Mouse (Mus musculus) heart, embryonic 15.5 days (tissue): ENCODE results near the gene Acvr1. TPM values are rescaled to one million over a fixed set of nuclear protein-coding genes. Genes with fewer than 3 reads are reported as not detected.
A peak's percentile ranks its signal among the peaks of the same experiment; 100 is the strongest.

Experiments used
- ATAC-seq: fragments of 200-750 bp; cut with Nextera tagmentation; replicated peaks from 2 replicates; pipeline ENCODE4 v1.8.0; 2017; ENCODE audit warnings: low read depth, moderate TSS enrichment; ENCODE audit not compliant: insufficient number of reproducible peaks, insufficient read depth, low FRiP score
- H3K27ac ChIP-seq: fragments of 300-500 bp; sonication (generic); 2 replicates; pipeline ENCODE4 v1.5.1; 2015; ENCODE audit warnings: mild to moderate bottlenecking, inconsistent platforms
- H3K27me3 ChIP-seq: fragments of 300-500 bp; sonication (generic); 2 replicates; pipeline ENCODE4 v1.6.1; 2015; ENCODE audit warnings: inconsistent platforms
- H3K36me3 ChIP-seq: fragments of 300-500 bp; sonication (generic); 2 replicates; pipeline ENCODE4 v1.6.1; 2015; ENCODE audit warnings: mild to moderate bottlenecking, inconsistent platforms
- H3K4me1 ChIP-seq: fragments of 300-500 bp; sonication (generic); replicated peaks from 2 replicates; pipeline ENCODE4 v1.6.1; 2015; ENCODE audit warnings: inconsistent platforms
- H3K4me2 ChIP-seq: fragments of 300-500 bp; sonication (generic); 2 replicates; pipeline ENCODE4 v1.6.1; 2015; ENCODE audit warnings: inconsistent platforms, mild to moderate bottlenecking, moderate library complexity
- H3K4me3 ChIP-seq: fragments of 300-500 bp; sonication (generic); 2 replicates; pipeline ENCODE4 v1.5.1; 2015; ENCODE audit warnings: mild to moderate bottlenecking, inconsistent platforms
- H3K9ac ChIP-seq: fragments of 300-500 bp; sonication (generic); 2 replicates; pipeline ENCODE4 v1.6.1; 2015; ENCODE audit warnings: mild to moderate bottlenecking, inconsistent platforms
- H3K9me3 ChIP-seq: fragments of 300-500 bp; sonication (generic); replicated peaks from 2 replicates; pipeline ENCODE4 v1.6.1; 2016; ENCODE audit warnings: inconsistent platforms
- WGBS: fragments of 180-500 bp; shearing (Covaris S2); methylation state at CpG from one replicate; pipeline ENCODE4 v1.1.7; 2015; ENCODE audit warnings: mixed read lengths; 5-methylcytosine and 5-hydroxymethylcytosine counted together
- polyA plus RNA-seq: library from polyadenylated mRNA; unstranded; fragments of >200 nt; fragmentation: Nextera tagmentation; extraction: Ambion mirVana; gene quantifications from 2 replicates; pipeline ENCODE4 v1.2.1, GENCODE M21; 2015

The Acvr1 gene
- polyA plus RNA-seq, 1 experiment from 2014 or later = 8.8 TPM

DNA sequence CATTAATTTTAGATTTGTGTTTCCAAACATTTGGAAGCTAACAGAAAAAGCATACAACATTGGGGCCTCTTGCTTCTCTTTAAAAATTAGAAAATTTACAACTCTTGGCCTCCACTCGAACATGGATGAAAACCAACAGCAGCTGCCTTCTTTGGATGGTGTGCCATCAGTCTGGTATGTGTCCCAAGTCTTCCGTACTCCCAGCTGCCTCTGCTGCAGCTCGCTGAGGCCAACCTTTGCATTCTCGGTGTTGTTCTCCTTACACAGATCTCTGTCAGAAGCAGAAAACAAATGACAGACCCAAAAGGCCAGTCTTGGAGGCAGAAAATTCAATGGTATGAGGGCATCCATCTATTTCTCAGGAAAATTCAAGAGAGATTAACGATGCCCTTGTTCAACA is 186.9 kb downstream of the Acvr1 start:
- Histone ChIP-seq H3K27me3 (no peaks in the 10 kb centered on the region), H3K4me3 (no peak overlapping the region), H3K4me2 (no peak overlapping the region), H3K4me1 (no peaks in the 10 kb centered on the region), H3K27ac (no peak overlapping the region), H3K9me3 (no peaks in the 10 kb centered on the region), H3K36me3 (no peaks in the 10 kb centered on the region), H3K9ac (no peak overlapping the region)
- 76% methylated on average over 5 of the region's 5 CpGs for WGBS
- no peak for ATAC-seq

DNA sequence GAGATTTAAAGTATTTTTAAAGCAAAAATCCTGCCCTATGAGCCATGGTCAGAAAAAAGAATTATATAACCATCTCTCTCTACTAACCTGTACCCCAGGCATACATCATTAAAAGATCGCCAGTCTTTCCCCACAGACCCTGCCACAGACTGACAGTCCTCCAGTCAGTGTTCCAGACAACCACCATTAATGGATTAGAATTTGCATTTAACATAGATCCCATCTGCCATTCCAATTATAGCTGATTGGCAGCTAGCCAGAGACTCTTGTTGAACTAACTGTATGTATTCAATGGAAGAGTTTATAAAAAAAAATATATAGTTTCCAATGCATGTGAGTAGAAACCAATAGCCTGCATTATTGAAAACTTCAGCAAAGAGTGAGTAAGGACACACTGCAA is 187.5 kb downstream of the Acvr1 start:
- Histone ChIP-seq H3K4me2 (no peak overlapping the region), H3K9me3 (no peaks in the 10 kb centered on the region), H3K27ac (no peak overlapping the region), H3K4me1 (no peaks in the 10 kb centered on the region), H3K36me3 (no peaks in the 10 kb centered on the region), H3K27me3 (no peaks in the 10 kb centered on the region), H3K9ac (no peak overlapping the region), H3K4me3 (no peak overlapping the region)
- WGBS = 77% methylated on average over 1 of the region's 1 CpGs
- no peak for ATAC-seq

- Histone ChIP-seq H3K4me2 (no peak overlapping the region), H3K27ac (no peak overlapping the region), H3K9me3 (no peaks in the 10 kb centered on the region), H3K9ac (no peak overlapping the region), H3K4me1 (no peaks in the 10 kb centered on the region), H3K36me3 (no peaks in the 10 kb centered on the region), H3K4me3 (no peak overlapping the region), H3K27me3 (no peaks in the 10 kb centered on the region)
- 82% methylated on average over 9 of the region's 9 CpGs for WGBS
- ATAC-seq = no peak
Measured at GRCm38 (mm10) chr2:58377417-58378130, 189.4 kb downstream of the Acvr1 start.

DNA sequence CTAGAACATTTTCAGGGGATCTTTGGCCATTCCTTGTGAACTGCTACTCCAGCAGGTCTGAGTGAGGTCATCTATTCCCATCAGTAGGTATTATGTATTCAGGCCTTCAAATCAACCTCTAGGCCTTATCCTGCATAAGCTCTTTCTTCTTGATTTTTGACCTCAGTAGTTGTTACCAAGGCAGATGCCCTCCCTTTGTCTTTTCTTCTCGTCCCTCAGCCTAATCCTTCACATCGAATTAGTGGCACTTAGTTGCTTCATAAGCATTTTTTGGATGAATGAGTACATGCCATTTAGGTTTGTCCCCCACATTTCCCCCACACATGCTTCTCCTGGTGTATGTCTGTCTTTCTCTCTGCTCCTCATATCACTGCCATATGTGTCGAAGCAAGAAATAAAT is 200.8 kb downstream of the Acvr1 start:
- Histone ChIP-seq H3K4me1 (no peaks in the 10 kb centered on the region), H3K36me3 (no peaks in the 10 kb centered on the region), H3K27ac (no peak overlapping the region), H3K9ac (no peak overlapping the region), H3K4me3 (no peak overlapping the region), H3K4me2 (no peak overlapping the region), H3K27me3 (no peaks in the 10 kb centered on the region), H3K9me3 (no peaks in the 10 kb centered on the region)
- no peak for ATAC-seq
- WGBS = 70% methylated on average over 3 of the region's 3 CpGs

DNA sequence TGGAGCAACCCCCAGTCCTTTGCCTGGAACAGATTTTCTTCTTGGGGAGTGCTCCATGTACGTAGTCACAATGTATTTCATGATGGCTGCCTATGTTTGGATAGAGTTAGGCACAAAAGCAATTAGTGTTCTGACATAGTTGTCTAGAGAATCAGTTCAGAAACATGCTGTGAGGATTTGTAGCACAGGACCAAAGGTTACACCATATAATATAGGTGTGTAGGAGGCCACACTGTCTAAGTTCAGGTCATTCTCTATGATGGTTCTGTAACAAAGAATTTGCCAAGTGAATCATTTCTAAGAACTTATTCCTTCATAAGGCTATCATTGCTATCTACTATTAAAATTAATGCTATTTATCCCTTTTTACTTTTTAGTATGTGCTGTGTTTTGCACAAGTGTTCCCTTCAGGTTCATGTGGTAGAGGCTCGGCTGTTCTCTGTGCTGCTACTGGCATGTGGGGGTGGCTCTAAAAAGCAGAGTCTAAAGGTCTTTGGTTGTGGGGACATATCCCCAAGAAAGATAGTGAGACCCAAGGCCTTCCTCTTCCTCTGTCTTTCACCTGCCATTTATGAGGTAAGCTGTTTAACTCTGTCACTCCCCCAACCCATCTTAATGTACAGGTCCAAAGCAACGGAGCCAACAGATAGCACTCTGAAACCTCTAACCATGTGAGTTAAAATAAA is 205.5 kb downstream of the Acvr1 start:
- no peak overlapping the region for H3K9ac ChIP-seq
- ATAC-seq = no peak
- H3K4me2 ChIP-seq = no peak overlapping the region
- H3K4me3 ChIP-seq = no peak overlapping the region
- no peaks in the 10 kb centered on the region for H3K36me3 ChIP-seq
- WGBS = 84% methylated on average over 3 of the region's 3 CpGs
- H3K9me3 ChIP-seq = no peaks in the 10 kb centered on the region
- H3K27ac ChIP-seq = no peak overlapping the region
- 0 out of 2 replicates have a peak, but pooled peaks cover 3% of the 10 kb centered on the region for H3K27me3 ChIP-seq
- H3K4me1 ChIP-seq = peaks cover 9% of the 10 kb centered on the region

DNA sequence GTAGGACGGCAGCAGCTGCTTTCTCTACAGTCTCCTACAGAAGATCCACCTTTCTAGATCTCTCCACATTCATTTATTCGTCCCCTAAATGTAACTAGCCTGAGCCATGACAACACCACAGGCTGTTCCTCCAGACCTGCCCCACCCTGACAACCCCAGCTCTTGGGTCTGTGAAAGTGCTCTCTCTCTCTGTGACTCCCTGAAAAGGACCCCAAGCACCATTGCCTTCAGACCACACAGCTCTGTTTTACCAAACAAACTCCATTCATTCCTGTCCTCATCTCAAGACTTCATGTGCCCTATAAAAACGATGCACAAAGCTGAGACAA is 208.9 kb downstream of the Acvr1 start:
- no peaks in the 10 kb centered on the region for H3K36me3 ChIP-seq
- peaks cover 7% of the 10 kb centered on the region; the same call in 1 of the 2 replicates for H3K27me3 ChIP-seq
- H3K9ac ChIP-seq = peak overlapping the region; percentile 56; the same call in 1 of the 2 replicates
- H3K4me1 ChIP-seq = peaks cover 11% of the 10 kb centered on the region
- H3K9me3 ChIP-seq = no peaks in the 10 kb centered on the region
- WGBS = 19% methylated on average over 3 of the region's 3 CpGs
- H3K4me2 ChIP-seq = peak overlapping the region; percentile 100
- H3K27ac ChIP-seq = no peak overlapping the region
- no peak for ATAC-seq
- peak overlapping the region; percentile 68 for H3K4me3 ChIP-seq

GRCm38 (mm10) chr2:58357414-58358131 is 209.4 kb downstream of the Acvr1 start, which contains the start of gene Acvr1c:
Acvr1c (minus strand) TSS chr2:58357895.
- H3K9ac ChIP-seq = peak within 1 kb of the TSS; percentile 56
- no peaks in the 10 kb centered on the region for H3K9me3 ChIP-seq
- peaks cover 13% of the 10 kb centered on the region for H3K4me1 ChIP-seq
- peak within 1 kb of the TSS; percentile 68 for H3K4me3 ChIP-seq
- H3K36me3 ChIP-seq = no peaks in the 10 kb centered on the region
- peaks cover 7% of the 10 kb centered on the region; the same call in 1 of the 2 replicates for H3K27me3 ChIP-seq
- H3K27ac ChIP-seq = no peak within 1 kb of the TSS
- H3K4me2 ChIP-seq = peak within 1 kb of the TSS; percentile 100
- WGBS = under 1% methylated on average over 57 of the region's 65 CpGs
- ATAC-seq = peak; percentile 86

GRCm38 (mm10) chr2:58357068-58357413 is 209.9 kb downstream of the Acvr1 start:
- H3K4me3 ChIP-seq = peak overlapping the region; percentile 68
- H3K4me1 ChIP-seq = peaks cover 13% of the 10 kb centered on the region
- WGBS = 2% methylated on average over 7 of the region's 7 CpGs
- H3K4me2 ChIP-seq = peak overlapping the region; percentile 100
- no peaks in the 10 kb centered on the region for H3K9me3 ChIP-seq
- no peak for ATAC-seq
- no peak overlapping the region for H3K27ac ChIP-seq
- H3K36me3 ChIP-seq = no peaks in the 10 kb centered on the region
- H3K27me3 ChIP-seq = peaks cover 7% of the 10 kb centered on the region; the same call in 1 of the 2 replicates
- H3K9ac ChIP-seq = peak overlapping the region; percentile 56

DNA sequence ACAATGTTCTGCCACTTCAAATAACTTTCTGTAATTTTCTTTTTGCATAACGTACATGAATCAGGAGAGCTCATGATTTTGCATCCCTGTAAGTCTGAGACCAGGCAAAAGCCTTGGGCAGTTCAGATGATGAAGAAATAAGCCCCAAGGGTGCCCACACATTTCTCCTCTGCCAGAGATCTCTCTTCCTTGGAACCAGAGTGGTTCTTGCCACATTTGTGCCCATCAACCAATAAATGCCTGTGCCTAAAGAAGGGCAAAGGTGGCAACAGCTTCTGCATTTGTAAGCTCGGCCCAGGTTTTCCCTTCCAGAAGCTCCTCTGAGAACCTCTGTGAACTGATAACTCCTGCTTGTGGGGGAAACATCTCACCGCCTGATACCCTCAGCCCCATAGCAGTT is 212.6 kb downstream of the Acvr1 start:
- H3K9me3 ChIP-seq = no peaks in the 10 kb centered on the region
- no peaks in the 10 kb centered on the region for H3K36me3 ChIP-seq
- WGBS = 66% methylated on average over 3 of the region's 3 CpGs
- H3K27me3 ChIP-seq = peaks cover 7% of the 10 kb centered on the region; the same call in 1 of the 2 replicates
- ATAC-seq = no peak
- H3K9ac ChIP-seq = no peak overlapping the region
- peaks cover 13% of the 10 kb centered on the region for H3K4me1 ChIP-seq
- no peak overlapping the region for H3K27ac ChIP-seq
- no peak overlapping the region for H3K4me3 ChIP-seq
- H3K4me2 ChIP-seq = no peak overlapping the region

DNA sequence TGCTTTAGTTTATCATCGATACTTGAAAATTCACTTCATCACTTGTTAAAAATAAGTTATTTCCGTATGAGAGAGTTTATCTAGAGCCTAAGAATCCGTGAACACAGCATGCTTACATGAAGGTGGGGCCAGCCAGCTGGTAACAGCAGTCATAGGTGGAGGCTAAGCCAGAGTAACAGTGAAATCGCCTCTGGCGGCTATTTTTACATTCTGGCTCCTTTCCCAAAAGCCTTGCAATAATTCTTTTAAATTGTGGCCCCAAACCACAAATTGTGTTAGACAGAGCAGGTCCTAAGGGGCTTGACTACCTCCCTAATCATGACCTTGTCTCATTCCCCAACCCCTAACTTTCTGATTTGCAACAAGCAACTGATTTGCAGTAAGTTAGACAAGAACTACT is 214.1 kb downstream of the Acvr1 start:
- H3K9me3 ChIP-seq = no peaks in the 10 kb centered on the region
- no peak overlapping the region for H3K9ac ChIP-seq
- H3K4me3 ChIP-seq = no peak overlapping the region
- no peaks in the 10 kb centered on the region for H3K36me3 ChIP-seq
- H3K27ac ChIP-seq = no peak overlapping the region
- ATAC-seq = no peak
- H3K4me1 ChIP-seq = peaks cover 13% of the 10 kb centered on the region
- H3K4me2 ChIP-seq = no peak overlapping the region
- 34% methylated on average over 5 of the region's 5 CpGs for whole genome bisulfite sequencing
- H3K27me3 ChIP-seq = peaks cover 7% of the 10 kb centered on the region; the same call in 1 of the 2 replicates

DNA sequence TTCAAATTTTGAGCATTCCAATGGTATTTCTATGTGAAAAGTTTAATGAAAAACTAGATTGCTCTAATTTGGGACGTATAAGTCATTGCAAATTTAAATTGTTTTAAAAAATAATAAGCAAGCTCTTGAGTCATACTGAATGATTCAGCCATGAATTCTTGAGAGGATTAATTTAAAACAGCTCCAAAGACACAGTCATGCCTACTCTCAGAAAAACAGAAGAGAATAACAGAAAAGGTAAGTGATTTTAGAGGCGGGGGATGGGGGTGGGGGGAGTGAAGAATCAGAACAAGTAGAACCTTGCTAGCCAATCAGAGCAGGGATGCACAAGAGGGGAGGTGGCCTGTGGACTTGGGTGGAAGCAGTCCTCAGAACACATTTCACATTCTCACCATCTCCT is 216.3 kb downstream of the Acvr1 start:
- 81% methylated on average over 2 of the region's 2 CpGs for WGBS
- no peak for ATAC-seq

More for the DNA sequence above, 216.3 kb downstream of the Acvr1 start:
- no peaks in the 10 kb centered on the region for H3K9me3 ChIP-seq
- H3K4me3 ChIP-seq = no peak overlapping the region
- H3K36me3 ChIP-seq = no peaks in the 10 kb centered on the region
- H3K4me1 ChIP-seq = 0 out of 2 replicates have a peak, but pooled peaks cover 5% of the 10 kb centered on the region
- H3K4me2 ChIP-seq = no peak overlapping the region
- no peak overlapping the region for H3K27ac ChIP-seq
- H3K9ac ChIP-seq = no peak overlapping the region
- no peaks in the 10 kb centered on the region for H3K27me3 ChIP-seq
